Mouse (Mus musculus): ENCODE measurements around the gene Pop7. TPM values are rescaled to one million over a fixed set of nuclear protein-coding genes. Genes with fewer than 3 reads are reported as not detected.

Gene Pop7
- polyA plus RNA-seq, 2 experiments from 2014 or later: 60.7 to 66.2 TPM

DNA sequence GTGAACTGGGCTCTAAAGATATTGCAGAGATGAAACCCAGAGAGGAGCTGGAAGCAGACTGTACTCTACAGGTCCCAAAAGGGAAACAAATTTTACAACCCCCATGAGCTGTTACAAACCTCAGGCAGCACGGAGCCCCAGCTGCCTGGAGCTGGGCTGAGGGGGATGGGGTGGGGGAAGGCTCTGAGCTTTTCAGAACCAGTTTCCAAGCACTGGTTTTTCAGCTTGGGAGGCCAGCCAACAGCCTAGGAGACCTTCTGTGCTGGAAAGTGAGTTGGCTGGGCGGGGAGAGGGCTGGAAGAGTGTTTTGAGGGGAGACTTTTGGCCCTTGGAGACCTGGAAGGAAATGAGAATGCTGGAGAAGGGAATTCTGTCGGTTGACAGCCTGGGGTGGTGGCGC is 10.8 kb downstream of the Pop7 start:
- ATAC-seq: no peak

DNA sequence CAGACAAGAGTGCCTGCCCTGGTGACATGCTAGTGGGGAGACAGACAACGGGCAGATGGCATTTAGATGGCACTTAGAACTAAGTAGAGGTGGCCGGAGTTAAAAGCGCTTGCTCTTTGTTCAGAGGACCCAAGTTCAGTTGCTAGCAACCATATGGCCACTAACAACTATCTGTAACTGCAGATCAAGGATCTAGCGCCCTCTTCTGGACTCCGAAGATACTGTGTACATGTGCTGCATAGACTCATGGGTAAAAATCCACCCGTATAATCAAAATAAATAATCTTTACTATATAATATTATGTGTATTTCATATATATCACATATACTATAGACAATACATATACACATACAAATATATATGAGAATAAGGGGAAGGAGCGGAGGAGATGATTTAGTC is 14.7 kb downstream of the Pop7 start:
- ATAC-seq: no peak

DNA sequence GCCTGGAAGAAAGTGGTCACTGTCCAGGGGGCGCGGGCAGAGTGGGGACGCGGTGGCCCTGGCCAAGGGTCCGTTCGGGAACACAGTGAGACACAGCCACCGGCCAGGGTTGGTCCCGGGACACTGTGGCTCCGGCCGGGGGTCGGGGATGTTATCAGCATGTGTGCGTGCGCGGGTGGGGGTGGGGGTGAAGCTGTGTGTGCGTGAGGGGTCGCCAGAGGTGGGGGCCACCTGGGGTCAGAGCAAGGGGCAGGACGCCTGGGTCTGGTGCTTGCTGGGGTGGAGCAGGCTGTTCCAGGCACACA is 16.5 kb downstream of the Pop7 start:
- ATAC-seq: no peak

GRCm38 (mm10) chr5:137485071-137485850 is 17.1 kb downstream of the Pop7 start:
- ATAC-seq: no peak

GRCm38 (mm10) chr5:137481897-137482296 is 20.4 kb downstream of the Pop7 start:
- no peak for ATAC-seq

- ATAC-seq: no peak
These were observed 21.2 kb downstream of the Pop7 start for GRCm38 (mm10) chr5:137481138-137481537.

DNA sequence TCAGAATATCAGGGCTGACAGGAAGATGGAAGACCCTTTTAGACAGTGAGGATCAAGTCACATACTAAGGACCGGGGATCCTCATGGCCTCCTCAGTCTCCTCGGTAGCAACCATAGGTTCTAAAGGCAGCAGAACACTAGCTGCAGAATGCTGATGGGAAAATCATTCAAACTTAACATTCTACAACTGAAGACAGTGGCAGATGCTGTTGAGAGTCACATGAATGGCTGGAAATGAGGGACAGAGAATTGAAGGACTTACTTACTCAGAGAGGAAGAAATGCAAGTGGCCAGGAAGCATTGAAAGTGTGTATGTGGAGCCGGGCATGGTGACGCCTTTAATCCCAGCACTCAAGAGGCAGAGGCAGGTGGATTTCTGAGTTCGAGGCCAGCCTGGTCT is 25.4 kb downstream of the Pop7 start, which contains the start of gene Zan:
TSS of gene Zan (minus strand) at position 101 of the 400 bp plus-strand sequence.
- no peak for ATAC-seq

GRCm38 (mm10) chr5:137474351-137474750 is 28.0 kb downstream of the Pop7 start:
- ATAC-seq: no peak

DNA sequence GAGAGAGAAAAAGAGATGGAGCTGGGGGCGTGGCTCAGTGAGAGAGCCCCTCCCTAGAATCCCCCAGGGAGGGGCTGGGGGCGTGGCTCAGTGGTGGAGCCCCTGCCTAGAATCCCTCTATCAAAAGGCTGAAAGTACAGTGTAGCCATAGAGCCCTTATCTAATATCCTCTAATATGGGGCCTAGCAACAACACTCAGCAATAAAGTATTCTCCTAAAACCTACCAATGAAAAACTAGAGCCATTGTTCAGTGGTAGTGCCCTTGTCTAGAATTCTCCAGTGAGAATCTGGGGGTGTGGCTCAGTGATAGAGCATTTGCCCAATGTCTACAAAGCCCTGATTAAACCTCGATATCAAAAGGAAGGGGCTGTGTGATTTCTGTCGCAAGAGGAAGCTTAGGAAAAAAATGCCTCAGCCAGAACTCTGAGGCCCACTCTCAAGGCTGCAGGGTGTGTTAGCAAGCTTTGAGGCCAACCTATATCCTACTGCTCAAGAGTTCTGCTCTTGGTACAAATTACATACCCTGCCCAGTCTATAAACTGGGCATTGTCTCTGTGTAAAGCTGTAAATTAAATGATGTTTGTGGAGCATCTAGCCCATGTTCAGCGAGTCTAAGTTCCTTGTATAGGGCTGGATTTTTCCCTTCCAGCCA is 29.9 kb downstream of the Pop7 start:
- ATAC-seq: no peak

DNA sequence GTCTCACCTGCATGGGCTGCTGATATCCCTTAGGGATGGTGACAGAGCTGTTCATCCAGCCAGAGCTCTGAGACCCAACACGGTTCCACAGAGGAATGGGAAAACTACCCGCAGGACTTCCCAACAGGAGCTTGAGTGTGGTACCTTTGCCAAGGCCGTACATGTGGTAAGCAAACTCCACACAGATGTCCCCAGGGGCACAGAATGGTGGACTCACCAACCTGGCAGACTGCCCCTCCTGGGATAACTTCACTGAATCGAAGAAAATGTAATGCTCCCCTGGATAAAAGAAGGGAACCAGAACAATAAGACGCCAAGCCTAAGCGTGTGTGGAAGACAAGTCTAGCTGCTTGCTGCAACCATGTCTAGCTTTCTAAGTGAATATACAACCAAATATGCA is 35.4 kb downstream of the Pop7 start:
- ATAC-seq: no peak

GRCm38 (mm10) chr5:137465049-137465448 is 37.3 kb downstream of the Pop7 start:
- ATAC-seq: no peak

DNA sequence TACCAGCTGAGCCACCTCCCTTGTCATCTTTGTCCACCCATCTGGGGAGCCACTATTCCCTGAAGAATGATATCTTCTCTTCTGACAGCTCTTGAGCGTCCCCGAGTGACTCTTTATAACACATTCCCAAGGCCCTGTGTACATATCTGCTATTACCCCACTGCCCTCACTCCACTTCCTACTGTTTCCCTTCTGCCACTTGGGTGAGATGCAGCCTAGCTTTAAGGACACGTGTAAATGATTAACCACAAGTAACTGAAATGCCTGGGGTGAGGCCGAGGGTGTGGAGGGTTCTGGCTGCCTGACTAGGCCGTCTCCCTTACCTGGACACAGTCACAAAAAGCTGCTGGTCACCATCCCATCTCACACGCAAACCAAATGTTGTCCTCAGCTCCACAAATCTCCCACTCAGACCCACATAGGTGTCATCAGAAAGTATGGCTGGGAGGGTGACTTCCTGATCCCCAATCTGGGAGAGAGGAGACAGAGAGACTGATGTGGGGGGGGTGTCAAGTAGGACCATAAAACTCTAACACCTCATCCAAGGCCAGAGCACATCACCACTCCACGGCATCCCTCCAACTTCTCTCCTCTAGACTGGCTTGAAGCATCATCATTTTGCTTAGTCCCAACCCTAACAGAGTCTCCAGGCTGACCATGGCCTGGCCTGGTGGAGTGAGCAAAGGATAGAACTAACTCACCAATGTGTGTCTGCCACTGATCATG is 46.3 kb downstream of the Pop7 start:
- no peak for ATAC-seq

DNA sequence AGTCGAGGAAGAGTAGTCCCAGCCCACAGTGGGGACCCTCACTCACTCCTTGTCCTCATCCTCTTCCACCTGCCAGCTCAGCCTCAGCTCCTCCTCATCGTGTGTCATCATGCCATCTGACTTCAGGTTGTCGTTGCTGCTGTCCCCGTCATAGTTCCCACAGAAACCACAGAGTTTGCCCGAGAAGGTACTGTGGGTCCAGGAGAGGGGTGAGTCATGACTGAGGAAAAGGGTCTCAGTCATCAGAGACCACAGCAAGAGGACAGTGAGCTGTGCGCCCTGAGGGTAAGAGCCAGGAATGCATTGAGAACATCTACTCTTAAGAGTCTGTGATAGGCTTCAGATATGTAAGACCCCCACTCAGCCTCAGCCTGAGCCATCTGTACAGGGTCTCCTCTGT is 47.1 kb downstream of the Pop7 start:
- ATAC-seq: no peak

Other genes starting within 250 kb of the Pop7 start
- not detected for gene Ache, start 215.0 kb downstream of the Pop7 start, polyA plus RNA-seq (2017; shearing (Covaris generic))
- 1 to 10 TPM in 1 of 2 experiments, not detected in 1; 1.7 TPM for gene Ufsp1, start 207.9 kb downstream of the Pop7 start, polyA plus RNA-seq (2017; shearing (Covaris generic))
- 10 to 100 TPM; 65.0 to 75.8 TPM for gene Srrt, start 194.8 kb downstream of the Pop7 start, polyA plus RNA-seq (2017; shearing (Covaris generic))
- 1 to 10 TPM; 1.3 to 1.5 TPM for gene Trip6, start 188.1 kb downstream of the Pop7 start, polyA plus RNA-seq (2017; shearing (Covaris generic))
- 10 to 100 TPM in 1 of 2 experiments, 1 to 10 TPM in 1; 7.8 to 10.1 TPM for gene Slc12a9, start 168.9 kb downstream of the Pop7 start, polyA plus RNA-seq (2017; shearing (Covaris generic))
- gene Ephb4, start 152.4 kb downstream of the Pop7 start, polyA plus RNA-seq (2017; shearing (Covaris generic)): not detected
- under 1 TPM; 0.11 to 0.21 TPM for gene Zan, start 25.5 kb downstream of the Pop7 start, polyA plus RNA-seq (2017; shearing (Covaris generic))
- gene Gigyf1, start 16.0 kb upstream of the Pop7 start, polyA plus RNA-seq (2017; shearing (Covaris generic)): 10 to 100 TPM; 18.5 to 22.6 TPM
- gene Epo, start 30.7 kb upstream of the Pop7 start, polyA plus RNA-seq (2017; shearing (Covaris generic)): not detected
- gene Gnb2, start 31.0 kb upstream of the Pop7 start, polyA plus RNA-seq (2017; shearing (Covaris generic)): 10 to 100 TPM; 73.0 to 82.7 TPM
- gene Actl6b, start 51.0 kb upstream of the Pop7 start, polyA plus RNA-seq (2017; shearing (Covaris generic)): not detected
- gene Tfr2, start 67.3 kb upstream of the Pop7 start, polyA plus RNA-seq (2017; shearing (Covaris generic)): under 1 TPM; 0.60 to 0.79 TPM
- 10 to 100 TPM; 33.2 to 38.8 TPM for gene Mospd3, start 98.5 kb upstream of the Pop7 start, polyA plus RNA-seq (2017; shearing (Covaris generic))
- gene Pcolce, start 111.3 kb upstream of the Pop7 start, polyA plus RNA-seq (2017; shearing (Covaris generic)): under 1 TPM in 1 of 2 experiments, not detected in 1; 0.53 TPM
- gene Fbxo24, start 126.5 kb upstream of the Pop7 start, polyA plus RNA-seq (2017; shearing (Covaris generic)): under 1 TPM in 1 of 2 experiments, not detected in 1; 0.33 TPM
- gene Lrch4, start 126.6 kb upstream of the Pop7 start, polyA plus RNA-seq (2017; shearing (Covaris generic)): 10 to 100 TPM; 61.6 to 68.6 TPM
- gene Gm20605, start 126.7 kb upstream of the Pop7 start, polyA plus RNA-seq (2017; shearing (Covaris generic)): 10 to 100 TPM in 1 of 2 experiments, 1 to 10 TPM in 1; 8.1 to 10.2 TPM
- 10 to 100 TPM; 30.0 to 32.3 TPM for gene Sap25, start 138.8 kb upstream of the Pop7 start, polyA plus RNA-seq (2017; shearing (Covaris generic))
- not detected for gene Irs3, start 143.2 kb upstream of the Pop7 start, polyA plus RNA-seq (2017; shearing (Covaris generic))
- gene Agfg2, start 182.2 kb upstream of the Pop7 start, polyA plus RNA-seq (2017; shearing (Covaris generic)): 10 to 100 TPM; 15.8 to 20.1 TPM
- gene Nyap1, start 239.1 kb upstream of the Pop7 start, polyA plus RNA-seq (2017; shearing (Covaris generic)): under 1 TPM in 1 of 2 experiments, not detected in 1; 0.19 TPM
- 10 to 100 TPM; 62.9 to 82.3 TPM for gene Tsc22d4, start 243.2 kb upstream of the Pop7 start, polyA plus RNA-seq (2017; shearing (Covaris generic))

Data from activated CD4-positive, CD25-positive, alpha-beta regulatory T cell, adult 4 months (primary cell).